Mouse (Mus musculus): Measurements from ENCODE around the gene Atp5d. TPM values are rescaled to one million over a fixed set of nuclear protein-coding genes. Genes with fewer than 3 reads are reported as not detected.

Gene Atp5d
- polyA plus RNA-seq, 1 experiment from 2014 or later = 536 TPM

- 85% methylated on average over 7 of the region's 7 CpGs for WGBS
- H3K27me3 ChIP-seq (ENCODE audit: control insufficient read depth, insufficient read depth, low read length) = no peaks in the 10 kb centered on the region
- H3K9me3 ChIP-seq (replicated peaks; ENCODE audit: control insufficient read depth, low read length) = no peaks in the 10 kb centered on the region
- no peak for ATAC-seq (ENCODE audit: insufficient read depth, low FRiP score)
- H3K4me3 ChIP-seq (replicated peaks; ENCODE audit: low read length) = no peak overlapping the region
- no peak overlapping the region for H3K27ac ChIP-seq (ENCODE audit: low read length)
- peaks cover 14% of the 10 kb centered on the region; the same call in 1 of the 2 replicates for H3K36me3 ChIP-seq (ENCODE audit: control insufficient read depth, insufficient read depth, low read length)
- no peak overlapping the region for H3K4me2 ChIP-seq (ENCODE audit: low read depth, low read length)
- no peak overlapping the region for H3K9ac ChIP-seq (ENCODE audit: low read length)
- H3K4me1 ChIP-seq (ENCODE audit: control insufficient read depth, insufficient read depth, low read length) = peaks cover 36% of the 10 kb centered on the region
These were observed 31.2 kb downstream of the Atp5d start for GRCm38 (mm10) chr10:80169651-80170050.

- Histone ChIP-seq H3K9ac (ENCODE audit: low read length) (no peak overlapping the region), H3K36me3 (ENCODE audit: control insufficient read depth, insufficient read depth, low read length) (peaks cover 14% of the 10 kb centered on the region; the same call in 1 of the 2 replicates), H3K9me3 (replicated peaks; ENCODE audit: control insufficient read depth, low read length) (no peaks in the 10 kb centered on the region), H3K27ac (ENCODE audit: low read length) (no peak overlapping the region), H3K4me1 (ENCODE audit: control insufficient read depth, insufficient read depth, low read length) (peaks cover 35% of the 10 kb centered on the region), H3K4me2 (ENCODE audit: low read depth, low read length) (no peak overlapping the region), H3K27me3 (ENCODE audit: control insufficient read depth, insufficient read depth, low read length) (no peaks in the 10 kb centered on the region), H3K4me3 (replicated peaks; ENCODE audit: low read length) (no peak overlapping the region)
- WGBS = 95% methylated on average over 16 of the region's 16 CpGs
- ATAC-seq (ENCODE audit: insufficient read depth, low FRiP score) = no peak
These were observed 31.6 kb downstream of the Atp5d start for GRCm38 (mm10) chr10:80170052-80170451.

GRCm38 (mm10) chr10:80170601-80171021 is 32.2 kb downstream of the Atp5d start:
- Histone ChIP-seq H3K4me1 (ENCODE audit: control insufficient read depth, insufficient read depth, low read length) (peaks cover 30% of the 10 kb centered on the region), H3K9ac (ENCODE audit: low read length) (no peak overlapping the region; the same call in 1 of the 2 replicates)
- 93% methylated on average over 19 of the region's 19 CpGs for whole genome bisulfite sequencing

GRCm38 (mm10) chr10:80171252-80171651 is 32.8 kb downstream of the Atp5d start:
- no peaks in the 10 kb centered on the region for H3K27me3 ChIP-seq (ENCODE audit: control insufficient read depth, insufficient read depth, low read length)
- H3K36me3 ChIP-seq (ENCODE audit: control insufficient read depth, insufficient read depth, low read length) = peaks cover 14% of the 10 kb centered on the region; the same call in 1 of the 2 replicates
- H3K27ac ChIP-seq (ENCODE audit: low read length) = peak overlapping the region; percentile 93; the same call in 1 of the 2 replicates
- H3K4me2 ChIP-seq (ENCODE audit: low read depth, low read length) = no peak overlapping the region
- 82% methylated on average over 15 of the region's 15 CpGs for WGBS
- no peak for ATAC-seq (ENCODE audit: insufficient read depth, low FRiP score)
- no peaks in the 10 kb centered on the region for H3K9me3 ChIP-seq (replicated peaks; ENCODE audit: control insufficient read depth, low read length)
- no peak overlapping the region for H3K4me3 ChIP-seq (replicated peaks; ENCODE audit: low read length)
- H3K4me1 ChIP-seq (ENCODE audit: control insufficient read depth, insufficient read depth, low read length) = peaks cover 25% of the 10 kb centered on the region
- peak overlapping the region; percentile 35; the same call in 1 of the 2 replicates for H3K9ac ChIP-seq (ENCODE audit: low read length)

More at GRCm38 (mm10) chr10:80170601-80171021, 32.2 kb downstream of the Atp5d start:
- ATAC-seq (ENCODE audit: insufficient read depth, low FRiP score) = no peak
- Histone ChIP-seq H3K27ac (ENCODE audit: low read length) (no peak overlapping the region), H3K27me3 (ENCODE audit: control insufficient read depth, insufficient read depth, low read length) (no peaks in the 10 kb centered on the region), H3K4me2 (ENCODE audit: low read depth, low read length) (no peak overlapping the region), H3K4me3 (replicated peaks; ENCODE audit: low read length) (no peak overlapping the region), H3K9me3 (replicated peaks; ENCODE audit: control insufficient read depth, low read length) (no peaks in the 10 kb centered on the region), H3K36me3 (ENCODE audit: control insufficient read depth, insufficient read depth, low read length) (peaks cover 14% of the 10 kb centered on the region; the same call in 1 of the 2 replicates)

GRCm38 (mm10) chr10:80171760-80172526 is 33.5 kb downstream of the Atp5d start:
- H3K4me1 ChIP-seq (ENCODE audit: control insufficient read depth, insufficient read depth, low read length) = peaks cover 18% of the 10 kb centered on the region
- no peaks in the 10 kb centered on the region for H3K9me3 ChIP-seq (replicated peaks; ENCODE audit: control insufficient read depth, low read length)
- peak overlapping the region; percentile 93 for H3K27ac ChIP-seq (ENCODE audit: low read length)
- H3K9ac ChIP-seq (ENCODE audit: low read length) = peak overlapping the region; percentile 78
- peaks cover 14% of the 10 kb centered on the region; the same call in 1 of the 2 replicates for H3K36me3 ChIP-seq (ENCODE audit: control insufficient read depth, insufficient read depth, low read length)
- no peaks in the 10 kb centered on the region for H3K27me3 ChIP-seq (ENCODE audit: control insufficient read depth, insufficient read depth, low read length)
- peak overlapping the region; percentile 49; the same call in 1 of the 2 replicates for H3K4me2 ChIP-seq (ENCODE audit: low read depth, low read length)
- 79% methylated on average over 44 of the region's 45 CpGs for WGBS
- no peak for ATAC-seq (ENCODE audit: insufficient read depth, low FRiP score)
- peak overlapping the region; percentile 67 for H3K4me3 ChIP-seq (replicated peaks; ENCODE audit: low read length)

GRCm38 (mm10) chr10:80172527-80173292 is 34.3 kb downstream of the Atp5d start, which contains the start of gene 1600002K03Rik:
Gene 1600002K03Rik, plus strand, starts transcription at chr10:80172944.
- peak within 1 kb of the TSS; percentile 49 for H3K4me2 ChIP-seq (ENCODE audit: low read depth, low read length)
- peak; percentile 80 for ATAC-seq (ENCODE audit: insufficient read depth, low FRiP score)
- H3K36me3 ChIP-seq (ENCODE audit: control insufficient read depth, insufficient read depth, low read length) = peaks cover 14% of the 10 kb centered on the region; the same call in 1 of the 2 replicates
- H3K4me1 ChIP-seq (ENCODE audit: control insufficient read depth, insufficient read depth, low read length) = peaks cover 17% of the 10 kb centered on the region
- H3K9ac ChIP-seq (ENCODE audit: low read length) = peak within 1 kb of the TSS; percentile 78
- WGBS = 7% methylated on average over 35 of the region's 35 CpGs
- H3K9me3 ChIP-seq (replicated peaks; ENCODE audit: control insufficient read depth, low read length) = no peaks in the 10 kb centered on the region
- H3K4me3 ChIP-seq (replicated peaks; ENCODE audit: low read length) = peak within 1 kb of the TSS; percentile 67
- peak within 1 kb of the TSS; percentile 93 for H3K27ac ChIP-seq (ENCODE audit: low read length)
- H3K27me3 ChIP-seq (ENCODE audit: control insufficient read depth, insufficient read depth, low read length) = no peaks in the 10 kb centered on the region

- Histone ChIP-seq H3K4me1 (ENCODE audit: control insufficient read depth, insufficient read depth, low read length) (peaks cover 17% of the 10 kb centered on the region), H3K4me3 (replicated peaks; ENCODE audit: low read length) (peak overlapping the region; percentile 67), H3K27ac (ENCODE audit: low read length) (peak overlapping the region; percentile 93), H3K27me3 (ENCODE audit: control insufficient read depth, insufficient read depth, low read length) (no peaks in the 10 kb centered on the region), H3K9me3 (replicated peaks; ENCODE audit: control insufficient read depth, low read length) (no peaks in the 10 kb centered on the region), H3K4me2 (ENCODE audit: low read depth, low read length) (peak overlapping the region; percentile 49), H3K36me3 (ENCODE audit: control insufficient read depth, insufficient read depth, low read length) (peaks cover 14% of the 10 kb centered on the region; the same call in 1 of the 2 replicates), H3K9ac (ENCODE audit: low read length) (peak overlapping the region; percentile 78)
- ATAC-seq (ENCODE audit: insufficient read depth, low FRiP score) = no peak
- WGBS = 14% methylated on average over 11 of the region's 11 CpGs
These were observed 34.9 kb downstream of the Atp5d start for GRCm38 (mm10) chr10:80173358-80173757.

GRCm38 (mm10) chr10:80173955-80174640 is 35.7 kb downstream of the Atp5d start:
- Histone ChIP-seq H3K9ac (ENCODE audit: low read length) (no peak overlapping the region), H3K27me3 (ENCODE audit: control insufficient read depth, insufficient read depth, low read length) (no peaks in the 10 kb centered on the region), H3K27ac (ENCODE audit: low read length) (no peak overlapping the region), H3K4me1 (ENCODE audit: control insufficient read depth, insufficient read depth, low read length) (peaks cover 11% of the 10 kb centered on the region), H3K9me3 (replicated peaks; ENCODE audit: control insufficient read depth, low read length) (no peaks in the 10 kb centered on the region), H3K4me3 (replicated peaks; ENCODE audit: low read length) (no peak overlapping the region), H3K36me3 (ENCODE audit: control insufficient read depth, insufficient read depth, low read length) (peaks cover 14% of the 10 kb centered on the region; the same call in 1 of the 2 replicates), H3K4me2 (ENCODE audit: low read depth, low read length) (no peak overlapping the region)
- no peak for ATAC-seq (ENCODE audit: insufficient read depth, low FRiP score)
- 84% methylated on average over 10 of the region's 10 CpGs for WGBS

All from stomach, embryonic 16.5 days (tissue).